Mouse (Mus musculus) midbrain, embryonic 12.5 days (tissue): ENCODE results near the gene Mep1a. TPM values are rescaled to one million over a fixed set of nuclear protein-coding genes. Genes with fewer than 3 reads are reported as not detected.
"Not testable (repeated sequence)": the region's sequence is repeated elsewhere in the genome, so short reads cannot be mapped to it uniquely, and the experiment has no call there.

Experiments
- ATAC-seq: fragments of 200-750 bp; cut with Nextera tagmentation; 2 replicates; pipeline ENCODE4 v1.8.0; 2017; ENCODE audit warnings: low read depth, moderate TSS enrichment, moderate library complexity; ENCODE audit not compliant: low FRiP score
- H3K27ac ChIP-seq: fragments of 300-500 bp; sonication (generic); replicated peaks from 2 replicates; pipeline ENCODE4 v1.5.1; 2016; ENCODE audit warnings: mild to moderate bottlenecking
- H3K27me3 ChIP-seq: fragments of 300-500 bp; sonication (generic); 2 replicates; pipeline ENCODE4 v1.6.1; 2016; ENCODE audit warnings: mild to moderate bottlenecking
- H3K36me3 ChIP-seq: fragments of 300-500 bp; sonication (generic); 2 replicates; pipeline ENCODE4 v1.6.1; 2016
- H3K4me1 ChIP-seq: fragments of 300-500 bp; sonication (generic); 2 replicates; pipeline ENCODE4 v1.6.1; 2016
- H3K4me2 ChIP-seq: fragments of 300-500 bp; sonication (generic); replicated peaks from 2 replicates; pipeline ENCODE4 v1.6.1; 2016; ENCODE audit warnings: mild to moderate bottlenecking, moderate library complexity
- H3K4me3 ChIP-seq: fragments of 300-500 bp; sonication (generic); 2 replicates; pipeline ENCODE4 v1.5.1; 2016; ENCODE audit warnings: mild to moderate bottlenecking
- H3K9ac ChIP-seq: fragments of 300-500 bp; sonication (generic); replicated peaks from 2 replicates; pipeline ENCODE4 v1.6.1; 2016; ENCODE audit warnings: mild to moderate bottlenecking, moderate library complexity
- H3K9me3 ChIP-seq: fragments of 300-500 bp; sonication (generic); 2 replicates; pipeline ENCODE4 v1.6.1; 2016; ENCODE audit warnings: mild to moderate bottlenecking
- WGBS: fragments of 180-500 bp; shearing (Covaris S2); methylation state at CpG from one replicate; pipeline ENCODE4 v1.1.7; 2016; 5-methylcytosine and 5-hydroxymethylcytosine counted together
- polyA plus RNA-seq: library from polyadenylated mRNA; unstranded; fragments of >200 nt; fragmentation: Nextera tagmentation; extraction: Ambion mirVana; gene quantifications from 2 replicates; pipeline ENCODE4 v1.2.1, GENCODE M21; 2016

Gene Mep1a
- polyA plus RNA-seq, 1 experiment from 2014 or later: not detected

DNA sequence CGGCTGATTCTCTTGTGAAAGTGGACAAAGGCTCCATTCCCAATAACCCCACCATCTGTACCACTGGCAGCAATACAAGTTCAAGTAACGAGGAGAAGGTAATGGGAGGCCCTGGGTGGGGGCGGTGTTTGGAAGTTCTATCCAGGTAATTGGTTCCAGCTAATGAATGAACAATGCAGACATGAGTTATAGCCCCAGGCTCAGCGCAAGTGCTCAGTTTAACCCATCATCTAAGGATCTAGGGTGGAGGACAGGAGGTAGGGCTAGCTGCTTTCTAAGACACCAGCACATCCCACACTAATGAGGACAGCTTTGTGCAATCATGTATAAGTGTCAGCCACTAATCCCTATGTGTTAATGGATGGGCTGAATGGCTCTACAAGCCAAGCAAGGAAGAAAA lies 8.2 kb upstream of the Mep1a start:
- H3K4me3 ChIP-seq: no peak overlapping the region
- H3K4me2 ChIP-seq: no peak overlapping the region
- peaks cover 6% of the 10 kb centered on the region; the same call in 1 of the 2 replicates for H3K9me3 ChIP-seq
- WGBS: 74% methylated on average over 4 of the region's 4 CpGs
- peak; percentile 16; the same call in 1 of the 2 replicates for ATAC-seq
- no peaks in the 10 kb centered on the region for H3K36me3 ChIP-seq
- no peaks in the 10 kb centered on the region for H3K4me1 ChIP-seq
- no peak overlapping the region for H3K9ac ChIP-seq
- H3K27ac ChIP-seq: no peak overlapping the region
- no peaks in the 10 kb centered on the region for H3K27me3 ChIP-seq

DNA sequence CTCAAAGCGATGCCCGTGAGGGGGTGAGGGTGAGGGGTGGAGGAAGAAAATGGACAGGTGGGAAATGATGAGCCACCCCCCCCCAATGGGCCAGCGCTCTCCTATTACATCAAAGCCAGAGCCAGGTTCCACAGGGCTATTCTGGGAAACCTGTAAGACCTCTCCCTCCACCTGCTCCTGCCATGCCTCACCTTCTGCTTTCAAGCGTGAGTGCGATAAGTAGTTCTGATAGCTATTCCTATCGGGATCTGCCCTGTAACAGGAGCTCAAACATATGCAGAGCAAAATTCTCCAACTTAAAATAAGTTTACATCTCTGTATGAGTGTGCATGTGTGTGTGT lies 2.0 kb upstream of the Mep1a start:
- no peaks in the 10 kb centered on the region for H3K4me1 ChIP-seq
- H3K27me3 ChIP-seq: no peaks in the 10 kb centered on the region
- no peak overlapping the region for H3K9ac ChIP-seq
- no peaks in the 10 kb centered on the region for H3K36me3 ChIP-seq
- H3K4me3 ChIP-seq: no peak overlapping the region
- H3K4me2 ChIP-seq: no peak overlapping the region
- no peaks in the 10 kb centered on the region for H3K9me3 ChIP-seq
- 89% methylated on average over 6 of the region's 6 CpGs for WGBS
- ATAC-seq: no peak
- no peak overlapping the region for H3K27ac ChIP-seq

DNA sequence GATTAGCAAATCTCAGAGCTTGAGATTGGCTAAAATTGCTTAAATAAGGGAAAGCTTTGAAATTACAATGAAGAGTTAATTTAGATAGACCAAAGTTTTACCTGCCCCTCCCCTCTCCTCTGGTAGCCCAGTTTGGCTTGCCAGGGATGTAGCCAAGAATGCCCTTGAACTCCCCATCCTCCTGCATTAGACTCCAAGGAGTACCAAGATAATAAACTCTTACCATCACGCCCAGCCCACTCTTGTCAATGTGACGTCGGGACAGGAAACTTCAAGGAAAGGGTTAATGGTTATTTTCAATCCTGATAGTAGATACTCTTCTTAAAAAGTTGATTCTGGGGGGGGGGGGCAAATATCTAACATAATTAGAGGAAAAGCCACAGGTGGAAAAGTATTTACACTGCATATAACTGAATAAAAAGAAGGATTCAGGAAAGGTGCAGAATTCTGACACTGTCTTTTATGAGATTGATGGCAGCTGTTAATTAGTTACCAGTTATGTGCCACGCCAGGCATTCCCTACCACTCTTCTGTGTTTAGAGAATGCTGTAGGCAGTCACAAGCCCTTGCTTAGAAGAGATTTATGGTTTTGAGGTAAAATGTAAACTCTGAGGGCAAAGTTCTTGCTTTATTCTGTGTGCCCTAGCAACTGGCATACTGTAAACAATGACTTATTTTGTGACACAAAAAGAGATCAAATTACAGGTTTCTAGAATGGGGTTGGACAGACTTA lies 1.4 kb upstream of the Mep1a start:
- H3K9ac ChIP-seq: no peak overlapping the region
- 79% methylated on average over 4 of the region's 4 CpGs for WGBS
- H3K4me2 ChIP-seq: no peak overlapping the region
- H3K9me3 ChIP-seq: no peaks in the 10 kb centered on the region
- no peaks in the 10 kb centered on the region for H3K36me3 ChIP-seq
- no peaks in the 10 kb centered on the region for H3K4me1 ChIP-seq
- no peak overlapping the region for H3K4me3 ChIP-seq
- H3K27ac ChIP-seq: no peak overlapping the region
- no peaks in the 10 kb centered on the region for H3K27me3 ChIP-seq
- no peak for ATAC-seq

DNA sequence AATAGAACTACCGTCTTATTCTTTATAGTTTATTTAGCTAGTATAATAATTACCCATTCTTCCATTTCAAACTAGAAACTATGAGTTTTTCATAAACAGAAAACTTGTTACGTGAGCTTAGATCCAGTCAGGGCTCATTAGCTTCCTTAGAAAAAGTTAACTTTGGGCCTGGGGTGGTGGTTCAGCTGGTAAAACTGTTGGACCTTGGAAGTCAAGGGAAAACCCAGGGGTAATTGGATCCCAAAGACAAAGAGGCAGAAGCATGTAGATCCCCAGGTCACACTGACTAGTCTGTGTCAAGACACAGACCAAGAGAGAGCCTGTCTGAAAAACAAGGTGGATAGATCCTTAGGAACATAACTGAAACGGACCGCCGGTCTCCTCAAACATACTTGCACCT lies 981 bp downstream of the Mep1a start:
- Histone ChIP-seq H3K9ac (no peak overlapping the region), H3K27ac (no peak overlapping the region), H3K4me3 (no peak overlapping the region), H3K36me3 (no peaks in the 10 kb centered on the region), H3K4me1 (no peaks in the 10 kb centered on the region), H3K4me2 (no peak overlapping the region), H3K27me3 (no peaks in the 10 kb centered on the region), H3K9me3 (no peaks in the 10 kb centered on the region)
- ATAC-seq: no peak
- WGBS: 93% methylated on average over 5 of the region's 5 CpGs

DNA sequence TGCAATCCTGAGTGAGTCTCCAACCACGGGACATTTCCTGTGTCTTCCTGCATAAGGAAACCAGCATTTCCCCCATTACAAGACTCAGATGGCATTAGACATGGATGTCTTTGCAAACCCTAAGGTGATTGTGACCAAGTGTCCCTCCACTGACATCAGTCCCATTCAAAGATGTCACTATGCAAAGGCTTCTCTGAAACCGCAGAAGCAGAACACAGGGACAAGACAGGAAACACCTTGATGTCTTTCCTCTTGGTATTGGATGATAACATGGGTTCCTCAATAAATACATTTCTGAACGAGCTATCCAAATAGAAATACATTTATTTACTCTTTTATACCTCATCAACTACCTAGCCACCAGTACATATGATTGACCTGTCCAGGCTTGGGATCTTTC lies 1.4 kb downstream of the Mep1a start:
- WGBS: 74% methylated on average over 3 of the region's 3 CpGs

DNA sequence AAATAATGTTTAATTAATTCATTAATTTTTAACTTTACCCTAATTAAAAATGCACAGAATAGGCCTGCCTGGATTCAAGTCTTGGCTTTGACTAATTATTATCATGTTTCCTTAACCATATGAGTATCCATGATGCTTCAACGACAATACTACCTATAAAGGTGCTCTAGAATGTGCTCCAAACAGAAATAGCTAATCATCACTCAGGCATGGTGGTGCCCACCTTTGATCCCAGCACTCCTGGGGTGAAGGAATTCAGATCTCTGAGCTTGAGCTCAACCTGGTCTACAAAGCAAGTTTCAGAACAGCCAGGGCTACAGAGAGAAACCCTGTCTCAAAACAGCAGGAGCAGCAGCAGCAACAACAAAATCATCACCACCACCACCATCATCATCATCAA lies 2.1 kb downstream of the Mep1a start:
- Histone ChIP-seq H3K9ac (no peak overlapping the region), H3K9me3 (no peaks in the 10 kb centered on the region), H3K36me3 (no peaks in the 10 kb centered on the region), H3K4me1 (no peaks in the 10 kb centered on the region), H3K4me2 (no peak overlapping the region), H3K27ac (no peak overlapping the region), H3K27me3 (no peaks in the 10 kb centered on the region), H3K4me3 (no peak overlapping the region)
- 95% methylated on average over 1 of the region's 1 CpGs for WGBS
- ATAC-seq: no peak

More for the DNA sequence above, 1.4 kb downstream of the Mep1a start:
- Histone ChIP-seq H3K9me3 (no peaks in the 10 kb centered on the region), H3K4me2 (no peak overlapping the region), H3K27ac (no peak overlapping the region), H3K27me3 (no peaks in the 10 kb centered on the region), H3K4me1 (no peaks in the 10 kb centered on the region), H3K4me3 (no peak overlapping the region), H3K9ac (no peak overlapping the region), H3K36me3 (no peaks in the 10 kb centered on the region)
- ATAC-seq: no peak

DNA sequence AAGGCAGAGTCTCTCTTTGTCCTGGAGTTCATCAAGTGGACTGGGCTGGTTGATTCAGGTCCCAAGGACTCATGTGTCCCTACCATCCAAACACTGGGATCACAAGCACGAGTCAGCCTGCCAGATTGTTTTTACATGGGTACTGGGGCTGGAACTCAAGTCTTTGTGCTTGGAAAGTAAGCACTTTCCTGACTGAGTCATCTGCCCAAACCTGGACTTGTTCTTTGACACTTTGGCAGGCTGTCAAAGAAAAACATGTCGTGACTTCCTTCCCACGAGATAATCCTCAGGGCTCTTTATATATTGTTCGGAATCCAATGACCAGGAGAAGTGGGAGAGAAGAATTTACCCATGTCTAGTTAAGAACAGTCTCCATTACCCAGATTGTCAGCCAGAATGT lies 5.1 kb downstream of the Mep1a start:
- Histone ChIP-seq H3K4me3 (no peak overlapping the region), H3K9ac (no peak overlapping the region), H3K27ac (no peak overlapping the region), H3K36me3 (no peaks in the 10 kb centered on the region), H3K9me3 (no peaks in the 10 kb centered on the region), H3K27me3 (no peaks in the 10 kb centered on the region), H3K4me2 (no peak overlapping the region), H3K4me1 (no peaks in the 10 kb centered on the region)
- WGBS: 83% methylated on average over 4 of the region's 4 CpGs
- ATAC-seq: no peak

DNA sequence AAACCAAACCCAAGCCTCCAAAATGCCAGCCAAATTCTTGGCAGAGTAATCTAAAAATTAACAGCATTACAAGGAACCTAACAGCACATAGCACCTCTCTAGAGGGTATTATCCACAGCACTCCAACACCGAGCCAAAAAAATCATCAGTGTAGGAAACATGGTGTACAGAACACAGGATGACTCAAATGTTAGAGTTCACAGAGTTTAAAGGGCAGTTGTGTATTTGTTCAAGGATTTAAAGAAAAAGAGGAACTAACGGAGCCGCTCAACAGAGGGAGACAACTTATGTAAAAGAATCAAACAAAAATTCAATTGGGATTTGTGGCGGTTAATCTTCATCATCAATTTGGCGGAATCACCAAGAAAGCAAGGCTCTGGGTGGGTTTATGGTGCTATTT lies 7.1 kb downstream of the Mep1a start:
- WGBS: 78% methylated on average over 5 of the region's 5 CpGs
- Histone ChIP-seq H3K9ac (no peak overlapping the region), H3K4me3 (no peak overlapping the region), H3K4me1 (no peaks in the 10 kb centered on the region), H3K27ac (no peak overlapping the region), H3K36me3 (no peaks in the 10 kb centered on the region), H3K9me3 (no peaks in the 10 kb centered on the region), H3K4me2 (no peak overlapping the region), H3K27me3 (no peaks in the 10 kb centered on the region)
- no peak for ATAC-seq

DNA sequence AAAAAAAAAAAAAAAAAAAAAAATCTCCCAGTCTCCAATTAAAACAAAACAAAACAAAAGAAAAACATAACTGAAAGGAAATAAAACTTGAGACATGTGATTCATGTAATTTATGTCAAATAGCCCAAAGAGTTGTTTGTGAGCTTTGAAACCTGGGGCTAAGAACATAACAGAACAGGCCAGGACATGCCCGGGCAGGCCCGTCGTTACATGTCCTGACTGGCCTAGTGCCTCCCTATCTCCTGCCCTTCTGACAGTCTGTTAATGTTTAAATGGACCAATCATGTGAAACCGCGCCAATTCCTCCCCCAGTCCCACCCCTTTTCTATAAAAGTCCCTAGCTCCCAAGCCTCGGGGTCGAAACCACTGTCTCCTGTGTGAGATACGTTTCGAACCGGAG lies 12.2 kb downstream of the Mep1a start:
- not testable (repeated sequence) for H3K27me3 ChIP-seq, H3K9ac ChIP-seq, H3K4me3 ChIP-seq, H3K27ac ChIP-seq, ATAC-seq, H3K4me2 ChIP-seq, H3K36me3 ChIP-seq, H3K9me3 ChIP-seq, H3K4me1 ChIP-seq
- 92% methylated on average over 8 of the region's 10 CpGs for WGBS

DNA sequence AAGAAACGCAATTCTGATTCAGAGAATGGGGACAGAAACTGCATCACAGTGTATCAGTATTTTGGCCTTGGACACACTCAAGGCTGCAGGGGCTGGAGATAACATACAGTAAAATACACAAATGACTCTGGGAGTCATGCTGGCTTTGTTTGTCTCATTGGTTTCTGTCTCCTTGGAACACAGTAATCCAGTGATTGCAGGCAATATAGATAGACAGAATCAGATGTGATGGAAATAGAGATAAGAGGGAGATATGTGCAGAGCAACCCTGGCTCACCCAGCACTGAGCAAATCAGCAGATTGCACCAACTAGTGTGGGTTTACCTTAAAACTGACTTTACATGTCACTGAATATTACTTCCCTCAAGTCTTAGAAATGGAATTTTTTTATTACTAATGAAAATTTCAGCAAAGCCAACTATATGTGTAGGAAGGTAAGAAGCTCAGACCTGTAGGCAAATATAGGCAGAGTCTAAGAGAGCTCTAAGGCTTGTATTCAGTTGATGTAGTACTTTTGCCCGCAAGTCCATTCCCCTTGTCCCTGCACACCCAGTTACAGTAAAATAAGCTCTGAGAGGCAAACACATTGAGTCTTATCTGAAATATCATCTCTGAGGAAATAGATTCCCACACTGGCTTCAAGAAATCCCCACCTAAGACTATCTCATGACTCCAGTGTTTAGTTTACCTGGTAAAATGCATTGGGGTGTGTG lies 14.0 kb downstream of the Mep1a start:
- Histone ChIP-seq H3K9me3 (no peaks in the 10 kb centered on the region), H3K4me2 (no peak overlapping the region), H3K27ac (no peak overlapping the region), H3K4me1 (no peaks in the 10 kb centered on the region), H3K27me3 (no peaks in the 10 kb centered on the region), H3K36me3 (no peaks in the 10 kb centered on the region), H3K4me3 (no peak overlapping the region), H3K9ac (no peak overlapping the region)
- no peak for ATAC-seq
- 93% methylated on average over 2 of the region's 2 CpGs for WGBS

DNA sequence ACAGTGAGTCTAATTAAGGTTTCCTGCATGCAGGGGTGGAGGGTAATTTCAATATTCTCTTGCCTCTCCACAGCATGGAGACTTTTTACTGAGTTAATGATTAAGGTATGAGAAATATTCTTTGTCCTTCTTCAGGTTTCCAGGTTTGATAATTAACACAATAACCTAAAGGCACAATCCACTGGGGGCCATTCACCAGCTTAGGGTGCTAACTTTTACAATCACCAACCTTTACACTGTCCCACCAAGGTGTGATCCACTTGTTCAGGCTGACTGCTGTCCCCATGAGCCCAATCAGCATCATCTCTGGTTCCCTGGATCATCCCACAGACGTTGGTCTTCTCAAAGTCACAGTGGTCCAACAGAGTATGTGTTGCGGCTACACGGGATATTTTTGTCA lies 16.6 kb downstream of the Mep1a start:
- Histone ChIP-seq H3K27me3 (no peaks in the 10 kb centered on the region), H3K9ac (no peak overlapping the region), H3K4me1 (no peaks in the 10 kb centered on the region), H3K27ac (no peak overlapping the region), H3K9me3 (no peaks in the 10 kb centered on the region), H3K36me3 (no peaks in the 10 kb centered on the region), H3K4me3 (no peak overlapping the region), H3K4me2 (no peak overlapping the region)
- no peak for ATAC-seq
- WGBS: 89% methylated on average over 3 of the region's 3 CpGs

DNA sequence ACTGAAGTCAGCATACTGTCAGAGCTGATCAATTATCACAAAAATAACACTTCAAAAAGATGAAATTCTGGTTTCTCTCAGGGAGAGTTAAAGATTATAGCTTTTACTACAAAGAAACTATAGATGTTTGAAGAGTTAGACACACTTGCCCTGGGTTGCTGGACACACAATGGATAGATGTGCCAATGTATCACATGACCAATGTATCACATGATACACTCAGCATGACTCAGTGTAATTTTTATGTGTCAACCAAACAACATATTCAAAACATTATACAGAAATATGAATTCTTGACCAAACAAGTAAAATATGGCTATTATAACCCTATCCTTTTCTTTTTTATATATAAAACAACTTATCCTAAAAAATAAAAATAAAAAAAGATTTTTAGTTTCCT lies 25.0 kb downstream of the Mep1a start:
- Histone ChIP-seq H3K4me3 (no peak overlapping the region), H3K9me3 (no peaks in the 10 kb centered on the region), H3K4me1 (no peaks in the 10 kb centered on the region), H3K27ac (no peak overlapping the region), H3K9ac (no peak overlapping the region), H3K27me3 (no peaks in the 10 kb centered on the region), H3K36me3 (no peaks in the 10 kb centered on the region), H3K4me2 (no peak overlapping the region)
- no peak for ATAC-seq

DNA sequence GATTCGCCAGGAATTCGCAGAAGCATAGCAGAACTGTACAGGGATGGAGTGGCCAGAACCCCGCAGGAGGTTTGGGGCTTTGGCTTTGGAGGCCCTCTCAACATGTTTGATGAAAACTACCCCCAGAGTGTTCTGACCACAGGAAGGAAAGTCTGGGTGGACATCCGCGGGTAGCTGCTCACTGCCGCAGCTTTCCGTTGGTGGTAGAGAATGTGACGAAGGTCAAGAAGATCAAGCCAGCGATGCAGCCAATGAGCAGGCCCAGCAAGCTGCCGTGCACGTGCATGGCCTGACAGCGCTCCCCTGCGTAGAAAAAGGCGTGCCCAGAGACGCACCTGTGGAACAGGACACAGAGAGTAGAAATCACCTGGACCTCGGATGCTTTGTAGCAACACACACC lies 27.8 kb downstream of the Mep1a start:
- no peak overlapping the region for H3K4me3 ChIP-seq
- no peaks in the 10 kb centered on the region for H3K9me3 ChIP-seq
- no peaks in the 10 kb centered on the region for H3K27me3 ChIP-seq
- no peak for ATAC-seq
- H3K36me3 ChIP-seq: no peaks in the 10 kb centered on the region
- no peak overlapping the region for H3K4me2 ChIP-seq
- H3K27ac ChIP-seq: no peak overlapping the region
- H3K4me1 ChIP-seq: no peaks in the 10 kb centered on the region
- H3K9ac ChIP-seq: no peak overlapping the region
- WGBS: 92% methylated on average over 16 of the region's 16 CpGs
